Mouse (Mus musculus): ENCODE results near the gene Mrps27.

DNA sequence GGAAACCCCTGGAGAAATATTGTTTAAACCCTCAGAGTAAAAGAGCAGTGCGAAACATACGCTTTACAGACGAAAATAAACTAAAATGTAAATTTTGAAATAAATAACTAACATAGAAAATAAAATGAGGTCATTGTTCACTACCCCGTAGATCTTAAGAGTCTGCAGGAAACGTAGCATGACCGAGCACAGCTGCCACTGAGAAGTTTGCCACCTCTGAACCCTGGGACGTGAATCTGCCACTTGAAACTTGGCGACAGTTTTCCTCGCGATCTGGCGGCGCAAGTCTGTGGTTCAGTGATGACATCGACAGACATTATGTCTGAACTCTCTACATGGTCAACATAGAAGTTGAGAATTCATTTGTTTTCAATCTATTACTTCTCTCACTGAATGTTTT lies 79.0 kb downstream of the Mrps27 start:
- TF ChIP-seq GATA1 (IDR thresholded peaks at IDR 0.05; ENCODE audit: borderline replicate concordance, low read length): no peak
- no peak for TF ChIP-seq FLI1 (IDR thresholded peaks at IDR 0.05; ENCODE audit: low read length)
